8 mouse cellular contexts compared by ENCODE assay signal in the genomic region with DNA sequence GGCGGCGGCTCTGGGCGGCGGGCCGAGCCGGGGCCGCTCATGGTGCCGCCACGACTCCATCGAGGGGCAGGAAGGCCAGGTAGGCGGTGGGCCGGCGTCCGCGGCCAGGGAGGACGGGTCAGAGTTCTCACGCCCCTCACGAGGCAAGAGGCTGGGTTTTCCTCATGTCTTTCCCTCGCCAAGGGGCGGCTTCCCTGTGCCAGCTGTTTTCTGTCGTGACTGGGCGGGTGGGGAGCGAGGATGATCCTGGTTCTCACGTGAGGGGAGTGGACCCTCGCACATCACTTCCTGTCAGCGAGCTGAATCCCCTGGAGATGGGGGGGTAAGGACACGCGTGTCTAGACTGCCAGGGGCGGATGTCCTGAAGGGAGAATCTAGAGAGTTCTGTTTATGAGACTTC. TPM values are rescaled to one million over a fixed set of nuclear protein-coding genes. Genes with fewer than 3 reads are reported as not detected.
DNase-seq lines count a peak whose midpoint lies in the region; ATAC-seq lines count a peak whose summit lies in the region.

No protein-coding gene starts in this region.

- H3K9ac ChIP-seq in forebrain, embryonic 11.5 days (ENCODE audit: low read length), result peak overlapping the region; percentile 74
- peak overlapping the region; percentile 77 for H3K9ac ChIP-seq in midbrain, embryonic 15.5 days

- no peak overlapping the region for H3K27ac ChIP-seq in forebrain, embryonic 11.5 days (ENCODE audit: low read depth, low read length)
- H3K27ac ChIP-seq in hindbrain, embryonic 10.5 days, result peak overlapping the region; percentile 92
- H3K27ac ChIP-seq in midbrain, embryonic 15.5 days, result peak overlapping the region; percentile 87

- no peaks in the 10 kb centered on the region for H3K9me3 ChIP-seq in forebrain, embryonic 11.5 days (ENCODE audit: control insufficient read depth, low read length)
- no peaks in the 10 kb centered on the region for H3K9me3 ChIP-seq in hindbrain, embryonic 10.5 days
- no peaks in the 10 kb centered on the region for H3K9me3 ChIP-seq in midbrain, embryonic 15.5 days

- peak; percentile 29 to 63 for DNase-seq in cerebellum, postnatal 4 days (ENCODE audit: low spot score in 2 of 2)
- no peak for DNase-seq in cerebellum, adult 11 months
- peak; percentile 36 for DNase-seq in ES-CJ7 (ENCODE audit: low read depth, low spot score)
- DNase-seq in forebrain, embryonic 11.5 days (ENCODE audit: low spot score), result no peak
- no peak for DNase-seq in hindbrain, embryonic 10.5 days (ENCODE audit: low spot score)
- DNase-seq in liver, result peak; percentile 26
- peak; percentile 5 for DNase-seq in thymus, postnatal 25 days

- H3K36me3 ChIP-seq in forebrain, embryonic 11.5 days (ENCODE audit: control insufficient read depth, insufficient read depth, low read length), result no peaks in the 10 kb centered on the region
- no peaks in the 10 kb centered on the region for H3K36me3 ChIP-seq in hindbrain, embryonic 10.5 days
- H3K36me3 ChIP-seq in midbrain, embryonic 15.5 days (replicated peaks), result no peaks in the 10 kb centered on the region

- ATAC-seq in forebrain, embryonic 11.5 days (replicated peaks; ENCODE audit: low FRiP score), result no peak; the same call in 1 of the 2 replicates
- peak; percentile 64 for ATAC-seq in midbrain, embryonic 15.5 days (replicated peaks)

- peak overlapping the region; percentile 57 for H3K4me3 ChIP-seq in forebrain, embryonic 11.5 days (ENCODE audit: low read depth, low read length)
- peak overlapping the region; percentile 87 for H3K4me3 ChIP-seq in hindbrain, embryonic 10.5 days
- H3K4me3 ChIP-seq in midbrain, embryonic 15.5 days, result peak overlapping the region; percentile 69

- peak overlapping the region; percentile 80 for H3K4me2 ChIP-seq in forebrain, embryonic 11.5 days (ENCODE audit: low read depth, low read length, severe bottlenecking)
- H3K4me2 ChIP-seq in midbrain, embryonic 15.5 days, result peak overlapping the region; percentile 69

- no peaks in the 10 kb centered on the region; the same call in 1 of the 2 replicates for H3K4me1 ChIP-seq in forebrain, embryonic 11.5 days (replicated peaks; ENCODE audit: control insufficient read depth, insufficient read depth, low read length)
- H3K4me1 ChIP-seq in hindbrain, embryonic 10.5 days (replicated peaks), result peaks cover 15% of the 10 kb centered on the region
- H3K4me1 ChIP-seq in midbrain, embryonic 15.5 days, result peaks cover 19% of the 10 kb centered on the region

- WGBS in forebrain, embryonic 11.5 days, result 1% methylated on average over 29 of the region's 29 CpGs
- under 1% methylated on average over 29 of the region's 29 CpGs for WGBS in hindbrain, embryonic 10.5 days
- WGBS in midbrain, embryonic 15.5 days, result under 1% methylated on average over 29 of the region's 29 CpGs

- H3K27me3 ChIP-seq in forebrain, embryonic 11.5 days (ENCODE audit: control insufficient read depth, insufficient read depth, low read length), result no peaks in the 10 kb centered on the region
- H3K27me3 ChIP-seq in hindbrain, embryonic 10.5 days (ENCODE audit: insufficient read depth, poor library complexity, severe bottlenecking), result no peaks in the 10 kb centered on the region
- no peaks in the 10 kb centered on the region for H3K27me3 ChIP-seq in midbrain, embryonic 15.5 days (replicated peaks)

RNA-seq across cellular contexts. Expression of gene Slc35f5, which starts 0.8 kb away (rescaled TPM):
- 20.3 and 24.3 TPM in 2 replicates for polyA plus RNA-seq in forebrain, embryonic 11.5 days (2014; fragmentation: Nextera tagmentation; extraction: Ambion mirVana)
- 21.2 and 21.3 TPM in 2 replicates for polyA plus RNA-seq in hindbrain, embryonic 10.5 days (2016; fragmentation: Nextera tagmentation; extraction: Ambion mirVana)
- 33.7 and 35.2 TPM in 2 replicates for polyA plus RNA-seq in midbrain, embryonic 15.5 days (2015; fragmentation: Nextera tagmentation; extraction: Ambion mirVana)

Comparison
In these comparisons a context has a peak if more than half of its experiments do, and no peak if none do; other contexts are left out.
1. DNase-seq: peak in cerebellum, postnatal 4 days (2 of 2), ES-CJ7 (single experiment), liver (single experiment) and thymus, postnatal 25 days (single experiment); none in cerebellum, adult 11 months (single experiment), forebrain, embryonic 11.5 days (single experiment) and hindbrain, embryonic 10.5 days (single experiment).
2. Peak in every context shown above with its lines, with median percentiles within 50 percentile points of each other: H3K4me3 ChIP-seq.